Mouse (Mus musculus) urinary bladder, adult 2 months (tissue): Measurements from ENCODE around the gene Srgap2. TPM values are rescaled to one million over a fixed set of nuclear protein-coding genes. Genes with fewer than 3 reads are reported as not detected.

Experiments used
- DNase-seq: peaks from one replicate; pipeline ENCODE4 v3.0.0; 2022; ENCODE audit warnings: low spot score
- polyA plus RNA-seq: library from polyadenylated mRNA; depleted of rRNA; stranded (reverse); fragments of >200 nt; gene quantifications from 2 replicates; pipeline ENCODE4 v1.2.3, GENCODE M21; 2012

Srgap2 gene
- polyA plus RNA-seq, 1 experiment: 19.3 TPM

DNA sequence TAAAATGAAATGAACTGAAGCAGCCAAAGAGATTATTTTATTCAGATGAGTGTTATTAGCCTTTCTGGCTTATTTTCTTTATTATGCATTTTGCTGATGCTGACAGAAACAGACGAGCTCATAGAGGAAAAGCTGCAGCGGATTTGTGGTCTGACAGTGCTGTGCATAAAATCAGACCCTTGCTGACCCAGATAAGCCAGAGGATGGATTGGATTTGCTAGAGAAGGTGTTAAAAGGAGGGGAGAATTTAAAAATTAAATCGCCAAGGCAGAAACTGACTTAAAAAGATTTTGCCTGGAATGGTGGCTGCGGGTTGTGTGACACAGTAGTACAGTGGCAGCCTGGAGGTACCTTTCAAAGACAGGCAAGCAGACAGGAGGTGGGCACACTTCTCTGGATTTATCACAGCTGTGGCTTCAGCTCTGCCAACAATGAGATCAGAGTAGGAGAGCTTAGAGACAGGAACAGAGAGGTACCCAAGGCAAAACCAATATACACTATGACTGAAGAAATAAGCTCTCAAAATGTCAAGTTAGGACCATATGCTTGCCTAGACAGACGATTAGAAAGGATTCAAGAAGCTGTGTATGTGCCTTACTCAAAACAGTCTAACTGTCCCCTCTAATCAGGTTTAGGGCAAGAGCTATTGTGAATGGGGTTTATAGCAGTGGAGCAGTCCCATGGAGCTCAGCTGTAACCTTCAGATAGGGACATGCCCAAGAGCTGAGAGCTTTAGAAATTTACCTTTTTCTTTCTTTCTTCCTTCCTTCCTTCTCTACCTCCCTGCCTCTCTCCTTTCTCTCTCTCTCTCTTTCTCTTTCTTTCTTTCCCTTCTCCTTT, 109.1 kb downstream of the Srgap2 start:
- DNase-seq: no peak

DNA sequence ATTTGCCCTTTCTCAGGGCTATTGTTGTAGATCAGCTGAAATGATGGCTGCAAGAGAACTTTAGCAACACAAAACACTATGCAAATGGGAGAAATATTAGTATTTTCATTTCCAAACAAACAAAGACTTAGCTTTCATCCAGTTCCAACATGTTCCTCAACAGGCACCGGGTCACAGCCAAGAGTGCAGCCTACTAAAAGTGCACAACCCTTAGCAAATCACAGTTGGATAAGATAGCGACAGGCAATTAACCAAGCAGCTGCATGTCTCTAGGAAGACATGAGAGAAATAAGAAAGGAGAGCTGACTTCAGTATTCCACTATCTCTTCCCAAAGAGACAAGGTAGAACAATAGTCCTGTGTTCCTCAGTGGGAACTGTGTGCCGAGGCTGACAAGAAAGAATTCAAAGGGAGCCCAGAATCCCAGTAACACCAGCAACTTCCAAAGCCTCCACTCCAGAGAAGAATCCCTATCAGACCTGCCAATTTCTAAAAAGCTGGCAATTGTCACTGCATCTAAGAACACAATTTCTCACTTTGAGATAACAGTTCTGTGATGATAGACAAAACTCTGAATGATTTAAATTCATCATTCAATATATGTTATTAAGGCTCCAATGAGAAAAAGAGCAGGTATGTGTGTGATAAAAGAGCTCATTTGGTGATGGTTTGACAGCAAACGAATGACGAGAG, 109.9 kb downstream of the Srgap2 start:
- DNase-seq: no peak

DNA sequence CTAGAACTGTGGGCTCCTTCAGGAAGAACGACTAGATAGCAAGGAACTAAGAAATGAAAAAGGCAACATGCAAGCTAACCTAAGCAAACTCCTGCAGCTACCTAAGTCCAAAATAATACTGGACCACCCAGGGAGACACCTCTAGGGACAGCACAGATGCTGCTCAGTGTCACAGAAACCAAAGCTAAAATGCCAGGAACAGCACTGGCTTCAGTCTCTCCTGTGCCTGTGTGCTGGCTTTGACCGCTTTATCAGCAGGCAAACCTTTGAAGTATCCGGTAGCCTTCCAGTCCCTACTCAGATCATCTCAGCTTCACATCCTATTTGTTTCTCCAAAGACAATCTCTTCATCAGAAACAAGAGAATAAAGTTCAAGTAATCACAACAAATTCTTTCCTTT, 123.6 kb downstream of the Srgap2 start:
- no peak for DNase-seq

DNA sequence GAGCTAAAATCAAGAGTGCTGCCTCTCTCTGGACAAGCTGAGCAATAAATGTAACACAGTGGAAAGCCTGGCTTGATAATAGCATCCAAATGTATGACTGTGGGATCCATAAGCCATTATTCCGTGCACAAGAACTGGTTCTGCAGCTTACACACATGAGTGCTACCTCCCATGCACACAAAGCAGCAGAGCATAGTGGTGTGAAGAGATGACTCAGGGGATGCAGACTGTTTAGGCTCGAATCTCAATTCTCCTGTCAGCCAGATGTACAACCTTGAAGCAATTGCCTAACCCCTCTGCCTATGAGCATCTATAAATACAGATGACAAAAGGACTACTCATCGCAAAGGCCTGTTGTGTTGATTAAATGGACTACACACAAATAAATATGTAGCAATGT, 126.3 kb downstream of the Srgap2 start:
- DNase-seq: no peak

DNA sequence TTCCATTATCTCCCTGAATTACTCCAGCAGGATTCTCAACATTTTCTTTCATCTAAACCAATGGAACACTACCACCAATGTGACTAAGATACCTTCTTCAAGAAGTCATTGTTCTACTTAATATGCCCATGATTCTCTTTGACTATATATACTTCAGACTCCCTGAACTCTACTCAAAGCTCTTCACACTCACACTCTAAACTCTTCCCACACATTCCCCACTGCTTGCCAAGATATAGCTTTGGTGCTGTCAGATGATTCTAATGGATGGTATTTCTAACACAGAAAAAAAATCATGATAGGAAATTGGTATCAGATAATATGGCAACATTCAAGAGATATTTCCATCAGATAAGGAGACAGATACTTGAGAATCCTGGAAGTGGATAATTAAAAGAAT, 129.0 kb downstream of the Srgap2 start:
- DNase-seq: no peak

DNA sequence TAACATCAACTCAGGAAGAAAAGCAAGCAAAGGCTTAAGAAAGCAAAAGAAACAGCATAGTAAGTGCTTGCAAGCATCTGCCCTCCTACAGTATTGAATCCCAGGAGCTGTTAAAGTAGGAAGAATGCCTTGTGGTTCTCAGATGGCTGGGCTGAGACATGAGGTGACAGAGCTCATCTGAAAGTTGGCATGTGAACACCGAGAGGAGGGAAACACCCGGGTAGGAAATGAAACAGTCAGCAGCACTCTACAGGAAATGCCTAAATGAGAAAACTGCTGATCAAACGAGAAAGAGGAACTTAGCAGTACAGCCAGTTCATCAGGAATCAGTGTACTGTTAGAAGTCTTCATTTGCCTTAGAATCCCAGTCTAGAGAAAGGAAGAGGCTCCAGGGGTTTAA, 142.7 kb downstream of the Srgap2 start:
- no peak for DNase-seq

DNA sequence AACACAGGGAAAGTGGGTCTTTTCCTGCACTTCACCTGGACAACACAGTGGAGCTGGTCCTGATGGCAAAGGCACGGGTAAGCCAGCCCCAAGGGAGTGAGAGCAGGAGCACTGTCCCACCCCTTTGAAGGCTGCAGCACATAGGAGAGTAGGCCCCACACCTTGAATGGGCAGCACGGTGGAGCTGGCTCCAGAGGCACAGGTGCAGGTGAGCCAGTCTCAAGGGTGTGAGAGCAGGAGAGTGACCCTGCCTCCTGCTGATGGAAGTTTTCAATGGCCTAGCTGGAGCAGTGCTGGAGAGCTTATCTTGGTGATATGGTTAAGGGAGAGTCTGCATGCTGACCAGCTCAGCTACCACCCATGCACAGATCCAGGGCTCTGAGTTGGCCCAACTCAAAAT, 145.0 kb downstream of the Srgap2 start:
- no peak for DNase-seq

DNA sequence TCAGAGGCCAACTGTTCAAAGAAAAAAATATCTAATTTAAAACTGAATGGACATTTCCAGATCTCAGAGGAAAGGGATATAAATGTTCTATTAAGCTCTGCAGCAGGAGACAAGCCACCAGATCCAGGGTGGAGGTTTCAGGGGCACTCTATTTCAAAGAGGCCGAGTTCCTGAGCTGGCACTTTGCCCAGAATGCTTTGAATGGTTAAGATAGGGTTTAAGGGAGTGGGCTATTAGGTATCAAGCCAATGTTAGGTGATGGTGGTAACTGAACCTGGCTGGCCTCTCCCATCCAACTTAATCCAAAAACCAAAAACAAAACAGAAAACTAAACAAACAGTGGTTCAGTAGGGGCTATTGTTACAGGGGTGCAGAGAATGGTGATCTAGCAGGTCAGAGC, 146.9 kb downstream of the Srgap2 start:
- DNase-seq: no peak

DNA sequence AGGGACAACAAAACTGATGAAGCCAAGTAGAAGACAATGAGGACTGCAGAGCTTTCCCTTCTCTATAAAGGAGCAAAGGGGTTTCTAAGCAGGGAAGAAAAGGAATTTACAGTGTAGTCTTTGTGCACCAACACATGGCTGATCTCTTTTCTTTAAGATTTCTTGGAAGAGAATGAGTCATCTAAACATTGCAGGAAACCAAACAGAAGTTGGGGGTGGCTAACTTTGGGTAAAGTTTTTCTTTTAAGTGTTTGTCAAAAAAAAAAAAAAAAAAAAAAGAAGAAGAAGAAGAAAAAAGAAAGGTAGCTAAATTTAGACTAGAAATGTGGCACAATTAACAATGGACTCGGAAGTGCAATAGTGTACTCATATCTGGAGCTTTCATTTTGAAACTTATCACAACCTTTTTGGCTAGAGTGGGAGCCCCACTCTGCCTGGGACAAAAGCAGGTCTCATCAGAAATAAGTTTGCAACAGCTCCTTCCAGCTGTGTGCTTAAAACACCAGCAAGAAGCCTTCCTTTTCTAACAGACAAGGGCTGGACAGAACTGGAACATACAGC, 148.2 kb downstream of the Srgap2 start:
- no peak for DNase-seq

DNA sequence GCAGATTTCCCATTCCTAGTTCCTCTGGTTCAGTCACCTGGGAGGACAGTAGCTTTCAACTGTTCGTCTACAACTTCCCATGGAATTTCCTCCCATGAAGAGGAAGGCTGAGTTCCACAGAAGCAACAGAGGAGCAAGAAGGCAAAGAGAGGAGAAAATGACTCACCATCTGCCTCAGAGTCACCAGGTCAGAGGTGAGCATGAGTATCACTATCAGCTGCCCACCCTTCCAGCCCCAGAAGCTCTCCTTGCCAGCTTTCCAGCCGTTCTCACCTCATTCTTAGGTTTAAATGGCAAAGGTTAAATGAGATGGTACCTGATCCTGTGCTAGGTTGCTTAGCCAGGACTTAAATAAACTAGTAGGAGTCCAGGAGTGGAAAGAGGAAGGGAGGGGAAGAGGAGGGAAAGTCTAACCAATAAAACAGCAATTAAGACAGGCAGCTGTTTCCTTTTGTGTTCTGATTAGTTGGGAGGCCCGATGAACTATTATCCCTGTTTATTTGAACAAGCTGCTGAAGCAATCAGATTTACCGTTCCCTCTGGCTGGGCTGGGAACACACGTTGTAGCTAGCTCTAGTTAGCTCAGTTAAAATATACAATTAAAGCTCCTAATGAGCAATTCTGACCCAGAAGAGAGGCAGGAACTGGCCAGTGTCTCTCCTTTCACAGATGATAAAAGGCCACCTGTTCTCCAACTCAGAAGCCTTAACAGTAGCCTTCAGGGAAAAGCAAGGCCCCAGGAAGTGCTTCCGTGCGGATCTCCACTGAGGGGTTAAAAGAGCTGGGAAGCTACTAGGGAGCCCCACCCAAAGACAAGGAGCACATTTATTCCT, 148.9 kb downstream of the Srgap2 start:
- DNase-seq: no peak

DNA sequence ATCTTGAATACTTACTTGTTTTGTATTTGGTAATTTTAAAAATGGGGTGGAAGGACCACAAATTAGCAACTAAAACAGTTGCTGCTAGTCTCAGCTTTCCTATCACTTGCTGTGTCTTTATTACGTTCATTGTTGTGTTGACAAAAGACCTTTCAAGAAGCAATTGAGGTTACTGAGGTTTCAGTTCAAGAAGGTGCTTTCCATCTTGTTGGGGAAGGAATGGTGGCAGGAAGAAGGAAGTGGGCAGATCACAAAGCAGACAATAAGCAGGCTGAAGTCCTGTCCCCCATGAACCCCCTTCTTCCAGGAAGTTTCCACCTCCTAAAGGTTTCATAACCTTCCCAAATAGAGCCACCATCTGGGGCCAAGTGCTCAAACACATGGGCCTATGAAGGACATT, 161.3 kb downstream of the Srgap2 start:
- DNase-seq: no peak

DNA sequence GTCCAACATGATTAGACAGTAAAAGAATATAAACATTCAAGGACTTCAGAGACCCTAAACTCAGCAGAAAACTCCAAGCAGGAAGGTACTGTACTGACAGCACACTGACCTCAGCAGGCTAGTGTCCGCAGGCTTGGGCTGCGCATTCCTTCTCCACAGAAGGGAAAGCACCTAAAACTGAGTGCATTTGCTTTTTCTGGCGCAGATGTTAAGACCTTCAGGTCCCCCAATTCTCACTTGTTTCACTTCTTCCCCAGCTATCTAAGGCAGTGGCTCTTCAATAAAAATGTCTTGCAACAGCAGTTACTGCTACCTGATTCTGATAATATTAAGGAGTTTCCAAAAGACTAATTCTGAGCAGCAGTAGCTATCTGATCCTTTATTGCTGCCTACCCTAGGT, 162.7 kb downstream of the Srgap2 start:
- DNase-seq: no peak

DNA sequence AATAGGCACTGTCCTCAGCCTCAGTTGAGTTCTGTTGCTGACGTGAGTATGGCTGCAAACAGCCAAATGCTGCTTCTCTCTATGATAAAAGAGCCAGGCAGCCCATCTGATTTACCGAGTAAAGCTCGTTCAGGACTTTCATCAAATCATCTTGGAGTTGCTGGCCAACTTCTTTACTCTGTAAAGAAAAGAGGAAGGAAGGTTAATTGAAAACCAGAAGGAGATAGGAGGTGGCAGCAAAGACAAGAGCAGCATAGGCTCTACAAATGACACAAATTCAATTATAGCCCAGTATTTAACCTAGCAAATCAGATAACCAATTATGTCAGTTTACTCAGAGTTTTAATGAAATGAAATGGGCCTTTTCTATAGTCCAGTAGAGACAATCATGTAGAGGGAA, 163.3 kb downstream of the Srgap2 start:
- DNase-seq: no peak

DNA sequence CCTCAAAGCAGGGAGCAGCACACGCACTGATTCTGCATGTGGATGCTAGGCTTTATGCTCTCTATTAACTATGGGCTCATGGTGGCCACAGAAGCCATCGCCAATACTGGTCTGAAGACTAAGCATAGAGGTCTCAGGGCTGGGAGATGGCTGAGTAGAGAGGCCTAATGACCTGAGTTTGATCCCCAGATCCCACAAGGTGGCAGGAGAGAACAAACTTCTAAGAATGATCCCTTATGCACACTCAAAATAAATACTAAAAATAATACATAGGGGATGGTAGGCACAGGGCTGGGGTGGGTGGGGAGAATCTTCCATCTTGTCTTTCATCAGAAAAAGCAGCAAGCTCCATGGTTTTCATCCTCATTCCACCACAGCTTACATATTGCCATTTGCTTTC, 165.1 kb downstream of the Srgap2 start:
- no peak for DNase-seq

DNA sequence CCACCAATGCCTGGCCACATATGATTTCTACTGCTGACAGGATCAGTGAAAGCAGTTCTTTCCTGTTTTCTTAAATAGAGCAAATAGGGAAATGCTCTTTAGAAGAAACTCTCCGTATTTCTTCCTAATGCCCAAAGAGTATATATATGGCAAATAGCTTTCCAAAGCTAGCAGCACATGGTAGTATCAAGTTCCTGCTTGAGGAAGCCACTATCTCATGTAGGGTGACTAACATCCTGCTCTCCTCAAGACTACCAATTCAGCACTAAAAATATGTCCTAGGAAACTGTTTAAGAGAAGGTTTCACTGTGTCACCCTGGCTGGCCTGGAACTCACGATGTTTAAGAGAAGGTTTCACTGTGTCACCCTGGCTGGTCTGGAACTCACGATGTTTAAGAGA, 166.4 kb downstream of the Srgap2 start:
- no peak for DNase-seq

DNA sequence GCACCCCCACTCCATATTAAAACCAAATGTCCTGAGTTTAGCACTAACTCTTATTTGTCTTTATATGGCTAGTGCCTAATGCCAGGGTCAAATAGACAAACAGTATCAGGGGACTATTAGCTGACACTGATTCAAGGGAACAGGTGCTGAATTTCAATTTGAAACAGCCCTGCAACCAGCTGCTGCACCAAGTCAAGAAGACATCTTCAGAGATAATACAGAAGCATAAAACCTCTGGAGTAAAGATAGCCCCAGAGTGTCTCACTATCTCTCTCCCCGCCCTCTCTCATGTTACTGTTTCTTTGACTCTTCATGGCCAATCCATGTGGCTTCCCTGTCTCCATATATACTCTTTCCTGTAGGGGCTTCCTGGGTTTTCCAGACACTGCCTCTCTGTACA, 167.5 kb downstream of the Srgap2 start:
- no peak for DNase-seq

DNA sequence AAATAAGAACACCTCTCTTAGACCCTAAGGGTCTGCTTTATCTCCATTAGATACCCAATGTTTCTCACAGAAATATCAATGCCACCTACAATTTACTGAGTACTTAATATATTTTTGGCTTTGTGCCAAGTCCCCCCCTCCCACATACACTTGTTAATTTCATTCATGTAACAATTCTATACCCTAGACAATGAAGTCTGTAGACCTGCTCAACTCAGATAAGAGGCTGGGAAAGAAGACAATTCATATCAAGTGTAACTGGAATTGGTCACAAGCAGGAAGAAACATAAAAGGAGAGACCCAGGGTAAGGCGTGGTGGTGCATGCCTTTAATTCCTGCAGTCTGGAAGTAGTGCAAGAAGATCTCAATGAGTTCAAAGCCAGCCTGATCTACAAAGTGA, 169.9 kb downstream of the Srgap2 start:
- no peak for DNase-seq

DNA sequence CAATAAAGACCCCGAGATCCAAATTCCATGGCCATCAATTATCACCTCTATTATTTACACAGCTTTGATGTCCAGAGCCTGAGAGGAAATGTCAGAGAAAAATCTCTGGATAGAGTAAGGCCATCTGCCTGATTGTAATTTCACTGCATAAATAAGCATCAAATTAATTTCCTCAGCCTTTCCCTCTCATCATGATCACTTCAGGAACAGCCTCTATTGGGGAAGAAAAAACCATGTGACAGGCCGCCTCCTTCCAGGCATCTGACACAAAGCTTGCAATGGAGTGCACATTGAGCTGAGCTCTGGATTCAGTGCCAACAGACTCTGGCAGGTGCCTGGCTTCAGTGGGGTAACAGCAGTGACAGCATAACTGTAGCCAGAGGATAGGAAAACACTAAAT, 175.7 kb downstream of the Srgap2 start:
- DNase-seq: no peak

DNA sequence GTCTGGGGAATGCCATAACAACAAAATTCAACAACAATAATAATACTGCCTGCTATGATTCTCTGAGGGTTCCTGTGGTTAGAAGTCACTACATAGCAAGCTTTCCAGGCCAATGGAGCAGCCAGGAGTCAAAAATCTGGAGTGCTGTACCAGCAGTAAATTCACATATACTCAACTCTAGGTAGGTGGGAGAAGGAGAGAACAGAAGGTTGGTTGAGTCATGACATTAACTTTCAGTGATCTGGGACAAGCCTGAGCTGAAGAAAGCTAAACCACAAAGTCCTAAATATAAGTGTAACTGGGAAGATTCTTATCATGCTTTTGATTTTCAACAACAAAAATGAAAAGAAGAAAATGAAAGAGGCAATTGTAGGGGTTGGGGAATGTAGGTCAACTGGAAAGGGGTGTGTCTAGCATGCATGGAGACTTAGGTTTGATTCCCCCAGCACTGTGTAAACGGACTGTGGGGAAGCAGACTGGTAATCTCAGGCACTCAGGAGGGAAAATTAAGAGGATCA, 177.1 kb downstream of the Srgap2 start:
- DNase-seq: no peak

DNA sequence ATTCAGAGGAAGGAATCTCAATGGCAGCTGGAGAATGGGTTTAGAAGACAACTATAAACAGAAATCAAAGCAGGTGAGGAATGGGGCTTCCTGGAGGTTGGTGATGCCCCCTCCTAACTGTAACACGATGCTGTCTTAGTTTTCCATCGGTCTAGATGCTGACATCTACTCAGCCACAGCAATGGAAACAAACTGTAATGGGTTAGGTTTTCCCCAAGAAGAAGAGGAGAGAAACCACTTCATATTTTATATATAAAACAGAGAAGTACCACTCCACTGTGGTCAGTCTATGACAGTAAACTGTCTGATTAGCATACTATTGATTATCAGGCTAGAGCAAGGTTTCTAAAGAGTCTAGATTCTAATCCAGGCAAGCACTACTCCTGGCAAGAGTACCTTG, 179.4 kb downstream of the Srgap2 start:
- DNase-seq: no peak

DNA sequence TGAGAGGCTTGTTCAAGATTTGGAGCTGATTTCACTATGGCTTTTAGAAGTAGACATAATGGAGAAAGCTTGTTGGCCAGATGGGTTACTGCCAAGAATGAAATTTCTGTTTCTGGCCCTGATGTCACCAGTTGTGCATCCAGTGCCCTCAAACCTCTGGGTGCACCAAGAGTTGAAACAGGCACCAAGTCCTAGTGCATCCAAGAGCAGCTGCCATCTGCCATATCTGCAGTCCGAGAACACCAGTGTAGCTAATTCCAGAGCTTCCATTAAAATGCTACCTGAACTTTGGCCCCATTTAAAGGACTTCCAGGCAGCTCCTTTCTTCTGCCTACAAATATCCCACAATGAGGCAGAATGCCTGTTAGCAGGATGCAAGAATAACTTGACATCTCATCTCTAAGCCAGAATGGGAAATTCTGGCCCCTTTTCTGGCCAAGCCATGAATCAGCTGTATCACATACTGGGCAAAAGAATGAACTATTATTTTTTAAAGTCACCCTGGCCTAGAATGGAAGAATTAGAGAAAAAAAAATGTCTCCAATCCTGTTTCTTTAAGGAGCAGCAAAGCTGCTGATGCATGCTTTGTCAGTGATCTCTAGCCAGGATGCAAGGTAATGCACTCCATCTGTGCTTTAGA, 180.1 kb downstream of the Srgap2 start:
- DNase-seq: no peak
